Mouse (Mus musculus) ES-E14 (cell line): ENCODE data around the gene Epha8.

Experiments used
- HCFC1 ChIP-seq: IDR thresholded peaks from 2 replicates; pipeline ENCODE4 v1.6.1; 2012; ENCODE audit warnings: low read length, inconsistent platforms, borderline replicate concordance; ENCODE audit not compliant: insufficient read depth
- ZC3H11A ChIP-seq: IDR thresholded peaks from 2 replicates; pipeline ENCODE4 v1.6.1; 2012; ENCODE audit warnings: low read depth, mild to moderate bottlenecking, inconsistent platforms, low read length, borderline replicate concordance

GRCm38 (mm10) chr4:136960581-136960980, 4.0 kb upstream of the Epha8 start:
- TF ChIP-seq ZC3H11A: no peak
- no peak for TF ChIP-seq HCFC1
